Mouse (Mus musculus): ENCODE measurements around the gene Mt1.

DNA sequence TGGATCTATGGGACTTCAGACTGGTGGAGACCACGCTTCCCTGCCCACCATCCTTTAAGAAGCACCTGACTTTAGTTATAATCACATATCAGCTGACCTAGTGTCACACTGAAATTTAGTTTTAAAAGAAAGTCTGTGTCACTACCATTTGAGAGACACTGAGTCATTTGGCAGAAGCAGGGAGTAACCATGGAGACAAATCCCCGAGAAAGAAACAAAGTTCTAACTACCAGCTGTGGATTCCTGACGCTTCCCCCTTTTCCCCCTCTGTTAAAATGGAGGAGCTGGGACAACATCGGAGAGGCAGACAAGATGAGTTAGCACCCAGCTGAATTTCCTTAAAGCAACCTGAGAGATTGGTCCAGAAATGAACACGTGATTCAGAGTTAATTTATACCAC, 30.6 kb upstream of the Mt1 start:
- TF ChIP-seq CTCF (IDR thresholded peaks at IDR 0.05; ENCODE audit: low read depth) (no peak), EP300 (IDR thresholded peaks at IDR 0.05; ENCODE audit: low read depth) (no peak)
